Mouse (Mus musculus) megakaryocyte, embryonic 14.5 days (primary cell): Measurements from ENCODE around the gene Cd37.

Source experiments
- FLI1 ChIP-seq: IDR thresholded peaks from 2 replicates; pipeline ENCODE4 v1.6.1; 2012; ENCODE audit warnings: low read length, inconsistent platforms, mixed read lengths
- GATA1 ChIP-seq: IDR thresholded peaks from 3 replicates; pipeline ENCODE4 v1.6.1; 2012; ENCODE audit warnings: mixed read lengths, low read length, inconsistent platforms, borderline replicate concordance

GRCm38 (mm10) chr7:45263006-45263607 is 24.2 kb upstream of the Cd37 start:
- TF ChIP-seq GATA1 (no peak), FLI1 (no peak)
